Mouse (Mus musculus) forebrain, embryonic 15.5 days (tissue): ENCODE results near the gene Erbb4. TPM values are rescaled to one million over a fixed set of nuclear protein-coding genes. Genes with fewer than 3 reads are reported as not detected.

Source experiments
- ATAC-seq: fragments of 200-750 bp; cut with Nextera tagmentation; replicated peaks from 2 replicates; pipeline ENCODE4 v1.8.0; 2017; ENCODE audit warnings: mild to moderate bottlenecking, moderate TSS enrichment, moderate library complexity
- H3K27ac ChIP-seq: fragments of 300-500 bp; sonication (generic); replicated peaks from 2 replicates; pipeline ENCODE4 v1.5.1; 2015; ENCODE audit warnings: mild to moderate bottlenecking, inconsistent platforms
- H3K27me3 ChIP-seq: fragments of 300-500 bp; sonication (generic); 2 replicates; pipeline ENCODE4 v1.6.1; 2015; ENCODE audit warnings: inconsistent platforms
- H3K36me3 ChIP-seq: fragments of 300-500 bp; sonication (generic); 2 replicates; pipeline ENCODE4 v1.6.1; 2015; ENCODE audit warnings: mild to moderate bottlenecking, inconsistent platforms
- H3K4me1 ChIP-seq: fragments of 300-500 bp; sonication (generic); 2 replicates; pipeline ENCODE4 v1.6.1; 2015; ENCODE audit warnings: inconsistent platforms
- H3K4me2 ChIP-seq: fragments of 300-500 bp; sonication (generic); replicated peaks from 2 replicates; pipeline ENCODE4 v1.6.1; 2015; ENCODE audit warnings: mild to moderate bottlenecking, inconsistent platforms
- H3K4me3 ChIP-seq: fragments of 300-500 bp; sonication (generic); 2 replicates; pipeline ENCODE4 v1.5.1; 2015; ENCODE audit warnings: mild to moderate bottlenecking, inconsistent platforms
- H3K9ac ChIP-seq: fragments of 300-500 bp; sonication (generic); replicated peaks from 2 replicates; pipeline ENCODE4 v1.6.1; 2015; ENCODE audit warnings: mild to moderate bottlenecking, inconsistent platforms
- H3K9me3 ChIP-seq: fragments of 300-500 bp; sonication (generic); 2 replicates; pipeline ENCODE4 v1.6.1; 2016; ENCODE audit warnings: inconsistent platforms
- WGBS: fragments of 180-500 bp; shearing (Covaris S2); methylation state at CpG from one replicate; pipeline ENCODE4 v1.1.7; 2015; ENCODE audit warnings: mixed read lengths; 5-methylcytosine and 5-hydroxymethylcytosine counted together
- polyA plus RNA-seq: library from polyadenylated mRNA; unstranded; fragments of >200 nt; fragmentation: Nextera tagmentation; extraction: Ambion mirVana; gene quantifications from 2 replicates; pipeline ENCODE4 v1.2.1, GENCODE M21; 2015

Gene Erbb4
- polyA plus RNA-seq, 1 experiment from 2014 or later: 17.4 TPM

DNA sequence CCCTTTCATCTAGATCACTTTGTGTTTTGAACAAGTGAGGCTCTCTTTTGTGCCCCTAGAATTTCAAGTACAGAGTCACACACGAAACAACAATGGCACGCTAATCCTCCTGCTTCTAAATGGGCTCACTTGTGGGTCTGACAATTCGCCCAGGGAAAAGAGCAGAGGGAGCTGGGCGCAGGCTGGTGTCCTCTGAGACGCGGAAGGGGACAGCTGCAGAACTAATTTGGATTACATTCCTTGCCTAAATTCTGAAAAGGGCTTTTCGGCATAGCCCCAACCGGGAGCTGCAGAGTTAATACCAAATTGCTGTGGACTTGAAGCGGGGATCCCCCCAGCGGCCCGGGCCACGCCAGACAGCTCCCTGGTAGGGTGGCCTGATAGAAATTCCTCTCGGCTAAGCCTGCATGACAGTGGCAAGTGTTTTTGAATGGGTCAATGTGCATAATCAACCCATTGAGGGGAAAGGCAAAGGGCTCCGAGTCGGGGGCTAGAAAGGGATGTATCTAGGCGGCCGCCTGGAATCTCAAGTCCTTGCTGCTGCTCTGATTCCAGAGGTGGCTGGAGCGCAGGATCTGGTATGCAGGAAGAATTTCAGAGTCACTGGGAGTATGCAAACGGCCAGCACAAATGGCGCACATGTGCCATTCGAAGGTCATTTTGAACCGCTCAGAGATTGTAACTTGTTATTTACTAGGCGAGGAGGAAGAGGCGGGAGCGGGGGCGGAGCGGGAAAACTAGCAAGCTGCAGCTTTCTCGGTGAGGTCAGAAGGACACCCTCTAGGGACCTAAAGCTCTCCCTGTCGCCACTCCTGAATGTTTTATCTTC is 2.2 kb downstream of the Erbb4 start:
- peaks cover 32% of the 10 kb centered on the region for H3K4me1 ChIP-seq
- peaks cover 28% of the 10 kb centered on the region for H3K27me3 ChIP-seq
- peak overlapping the region; percentile 46 for H3K9ac ChIP-seq
- under 1% methylated on average over 29 of the region's 29 CpGs for WGBS
- no peak for ATAC-seq
- peak overlapping the region; percentile 71 for H3K4me3 ChIP-seq
- H3K27ac ChIP-seq: peak overlapping the region; percentile 66
- no peaks in the 10 kb centered on the region for H3K9me3 ChIP-seq
- H3K36me3 ChIP-seq: no peaks in the 10 kb centered on the region
- H3K4me2 ChIP-seq: peak overlapping the region; percentile 98

DNA sequence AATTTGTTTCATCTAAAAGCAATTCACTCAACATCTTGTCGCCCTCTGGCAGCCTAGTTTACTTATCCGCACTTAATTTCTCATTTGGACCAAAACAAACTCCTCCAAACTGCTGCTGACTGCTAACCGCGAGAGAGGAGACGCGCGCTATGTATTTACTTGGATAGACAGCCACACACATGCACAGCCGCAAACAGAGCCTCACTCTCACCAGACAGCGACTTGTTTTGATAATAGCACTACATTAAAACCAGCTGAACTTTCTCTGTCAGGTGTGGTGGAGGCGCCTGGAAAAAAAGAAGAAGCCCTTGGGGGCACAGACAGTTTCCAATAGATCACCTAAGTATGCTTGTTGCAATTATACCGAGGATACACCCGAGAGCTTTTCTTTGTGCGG is 2.8 kb downstream of the Erbb4 start:
- peaks cover 32% of the 10 kb centered on the region for H3K4me1 ChIP-seq
- no peak for ATAC-seq
- H3K36me3 ChIP-seq: no peaks in the 10 kb centered on the region
- H3K9me3 ChIP-seq: no peaks in the 10 kb centered on the region
- peak overlapping the region; percentile 71 for H3K4me3 ChIP-seq
- H3K27me3 ChIP-seq: peaks cover 28% of the 10 kb centered on the region
- peak overlapping the region; percentile 98 for H3K4me2 ChIP-seq
- H3K9ac ChIP-seq: peak overlapping the region; percentile 46
- WGBS: under 1% methylated on average over 13 of the region's 13 CpGs
- peak overlapping the region; percentile 66 for H3K27ac ChIP-seq

DNA sequence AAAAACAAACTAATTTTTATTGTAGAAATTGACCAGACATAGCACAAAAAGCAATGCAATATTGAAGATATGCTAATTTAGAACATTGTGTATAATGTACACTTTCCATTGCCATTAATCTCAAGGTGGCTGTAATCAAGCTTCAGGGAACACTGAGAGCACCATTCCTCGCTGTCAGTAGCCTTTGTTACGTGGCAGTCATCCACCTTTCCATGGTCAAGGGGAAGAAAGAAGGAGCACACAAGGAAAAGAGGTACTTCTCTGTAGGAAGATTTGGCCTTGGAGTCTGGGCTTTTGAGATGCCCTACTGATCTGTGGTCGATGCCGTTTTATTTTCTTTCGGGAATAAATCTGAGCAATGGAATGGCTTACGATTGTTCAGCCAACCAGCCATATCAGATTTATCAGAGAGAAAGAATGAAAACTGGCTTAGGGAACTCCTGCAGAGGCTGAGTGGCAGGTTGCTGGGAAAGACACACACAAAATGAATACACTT is 4.6 kb downstream of the Erbb4 start:
- Histone ChIP-seq H3K9ac (no peak overlapping the region), H3K4me2 (peak overlapping the region; percentile 20; the same call in 1 of the 2 replicates), H3K9me3 (no peaks in the 10 kb centered on the region), H3K4me1 (peaks cover 28% of the 10 kb centered on the region), H3K27ac (no peak overlapping the region; the same call in 1 of the 2 replicates), H3K4me3 (peak overlapping the region; percentile 16; the same call in 1 of the 2 replicates), H3K27me3 (peaks cover 22% of the 10 kb centered on the region), H3K36me3 (no peaks in the 10 kb centered on the region)
- 61% methylated on average over 6 of the region's 6 CpGs for WGBS
- ATAC-seq: no peak

DNA sequence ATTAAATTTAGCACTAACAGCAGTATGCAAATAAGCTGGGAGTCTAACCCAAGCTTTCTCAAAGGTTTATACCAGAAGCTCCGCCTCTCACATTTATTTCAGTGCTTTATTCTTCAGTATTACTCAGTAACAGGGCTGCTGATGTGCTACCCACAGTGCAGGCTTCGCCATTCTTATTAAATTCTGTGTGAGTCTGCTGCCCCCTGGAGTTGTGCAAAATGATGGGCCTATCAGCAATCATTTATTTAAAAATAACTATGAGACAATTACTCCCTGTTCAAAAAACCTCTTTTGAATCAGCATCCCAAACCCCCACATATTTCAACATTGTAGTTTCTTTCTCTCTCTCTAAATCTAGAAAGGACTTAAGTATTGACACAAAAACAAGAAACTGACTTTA is 6.2 kb downstream of the Erbb4 start:
- no peak overlapping the region for H3K27ac ChIP-seq
- ATAC-seq: no peak
- no peak overlapping the region for H3K9ac ChIP-seq
- no peak overlapping the region for H3K4me2 ChIP-seq
- H3K9me3 ChIP-seq: no peaks in the 10 kb centered on the region
- no peaks in the 10 kb centered on the region for H3K36me3 ChIP-seq
- WGBS: 68% methylated on average over 2 of the region's 2 CpGs
- H3K27me3 ChIP-seq: peaks cover 22% of the 10 kb centered on the region
- H3K4me1 ChIP-seq: peaks cover 20% of the 10 kb centered on the region
- no peak overlapping the region for H3K4me3 ChIP-seq

DNA sequence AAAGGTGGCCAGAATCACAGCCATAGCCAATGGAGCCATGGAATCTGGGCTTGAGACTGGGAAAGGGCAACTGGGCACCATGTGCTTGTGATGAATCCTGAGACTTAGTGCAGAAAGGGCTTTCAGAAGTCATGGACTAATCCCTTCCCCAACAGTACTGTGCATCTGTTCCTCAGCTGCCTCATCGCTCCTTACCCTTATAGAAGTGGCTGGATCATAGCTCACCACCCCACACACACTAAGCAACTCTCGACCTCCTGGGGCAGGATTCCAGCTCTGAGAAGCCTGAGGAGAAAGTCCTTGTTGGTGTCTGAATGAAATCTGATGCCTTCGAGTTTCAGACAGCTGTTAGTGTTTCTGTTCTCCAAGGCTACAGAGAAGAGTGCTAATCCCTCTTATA is 14.8 kb downstream of the Erbb4 start:
- H3K4me1 ChIP-seq: no peaks in the 10 kb centered on the region
- no peaks in the 10 kb centered on the region for H3K27me3 ChIP-seq
- no peak overlapping the region for H3K27ac ChIP-seq
- no peak overlapping the region for H3K9ac ChIP-seq
- H3K36me3 ChIP-seq: no peaks in the 10 kb centered on the region
- no peaks in the 10 kb centered on the region for H3K9me3 ChIP-seq
- H3K4me3 ChIP-seq: no peak overlapping the region
- ATAC-seq: no peak
- no peak overlapping the region for H3K4me2 ChIP-seq
- 35% methylated on average over 3 of the region's 3 CpGs for WGBS

DNA sequence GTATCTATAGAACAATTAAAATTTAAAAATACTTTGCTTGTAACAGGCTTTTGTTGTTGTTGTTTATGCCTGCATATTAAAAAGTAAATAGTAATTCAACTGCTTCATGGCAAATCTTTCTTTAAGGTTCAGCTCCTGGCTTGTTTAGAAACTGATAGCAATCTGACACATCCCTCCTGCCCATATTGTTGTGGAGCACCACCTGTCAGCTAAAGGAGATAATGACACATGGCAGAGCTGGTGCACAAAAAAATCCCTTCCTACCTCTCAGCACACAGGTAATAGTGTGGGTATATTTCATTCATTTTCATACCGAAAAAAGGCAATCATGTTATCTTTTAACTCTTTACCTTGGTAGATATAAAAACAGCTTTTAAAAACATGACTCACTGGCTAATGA is 18.5 kb downstream of the Erbb4 start:
- 89% methylated on average over 1 of the region's 1 CpGs for WGBS
- H3K36me3 ChIP-seq: no peaks in the 10 kb centered on the region
- no peak overlapping the region for H3K27ac ChIP-seq
- no peak for ATAC-seq
- H3K27me3 ChIP-seq: no peaks in the 10 kb centered on the region
- no peaks in the 10 kb centered on the region for H3K9me3 ChIP-seq
- H3K9ac ChIP-seq: no peak overlapping the region
- no peaks in the 10 kb centered on the region for H3K4me1 ChIP-seq
- no peak overlapping the region for H3K4me3 ChIP-seq
- no peak overlapping the region for H3K4me2 ChIP-seq

DNA sequence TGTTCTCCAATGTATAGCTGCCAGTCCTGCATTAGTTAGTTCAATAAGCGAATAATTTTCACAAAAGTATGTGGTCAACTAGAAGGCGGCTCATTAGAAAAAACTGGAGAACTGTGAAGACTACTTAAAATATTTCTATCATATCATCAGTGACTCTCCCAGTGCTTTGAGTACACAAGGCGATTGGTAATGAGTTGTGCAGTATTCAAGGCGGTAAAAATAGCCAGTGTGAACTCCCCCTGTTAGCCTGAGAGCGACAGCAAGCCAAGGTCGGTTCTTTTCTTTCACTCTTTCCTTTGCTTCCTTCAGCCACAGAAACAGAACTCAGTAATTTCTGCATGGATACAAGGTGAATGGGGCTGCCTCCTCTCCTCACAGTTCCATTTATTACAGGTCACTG is 22.1 kb downstream of the Erbb4 start:
- no peak for ATAC-seq
- H3K4me3 ChIP-seq: no peak overlapping the region
- H3K4me2 ChIP-seq: no peak overlapping the region
- no peak overlapping the region for H3K27ac ChIP-seq
- H3K27me3 ChIP-seq: no peaks in the 10 kb centered on the region
- no peaks in the 10 kb centered on the region for H3K9me3 ChIP-seq
- no peaks in the 10 kb centered on the region for H3K36me3 ChIP-seq
- no peak overlapping the region for H3K9ac ChIP-seq
- no peaks in the 10 kb centered on the region for H3K4me1 ChIP-seq
- 65% methylated on average over 6 of the region's 6 CpGs for WGBS

DNA sequence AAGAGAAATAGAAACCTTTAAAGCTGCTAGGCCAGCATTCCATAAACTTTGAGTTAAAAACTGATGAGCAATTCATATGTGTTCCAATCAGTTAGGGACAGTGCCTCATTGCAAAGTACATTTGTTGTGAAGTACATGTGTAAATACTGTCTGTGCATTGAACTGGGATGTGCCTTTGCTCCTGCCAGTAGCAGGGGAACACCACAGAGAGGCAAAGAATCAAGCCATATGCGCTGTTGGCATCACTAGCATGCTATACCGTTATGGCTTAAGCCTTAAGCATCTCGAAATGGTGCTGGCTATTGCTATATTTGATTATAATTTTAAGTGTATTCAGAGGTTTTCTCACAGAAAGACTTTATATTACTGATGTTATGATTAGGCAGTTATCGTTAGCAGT is 58.9 kb downstream of the Erbb4 start:
- Histone ChIP-seq H3K4me3 (no peak overlapping the region), H3K9me3 (no peaks in the 10 kb centered on the region), H3K4me2 (no peak overlapping the region), H3K9ac (no peak overlapping the region), H3K36me3 (no peaks in the 10 kb centered on the region), H3K27ac (no peak overlapping the region), H3K4me1 (peaks cover 12% of the 10 kb centered on the region), H3K27me3 (peaks cover 3% of the 10 kb centered on the region)
- ATAC-seq: no peak
- 72% methylated on average over 4 of the region's 4 CpGs for WGBS

DNA sequence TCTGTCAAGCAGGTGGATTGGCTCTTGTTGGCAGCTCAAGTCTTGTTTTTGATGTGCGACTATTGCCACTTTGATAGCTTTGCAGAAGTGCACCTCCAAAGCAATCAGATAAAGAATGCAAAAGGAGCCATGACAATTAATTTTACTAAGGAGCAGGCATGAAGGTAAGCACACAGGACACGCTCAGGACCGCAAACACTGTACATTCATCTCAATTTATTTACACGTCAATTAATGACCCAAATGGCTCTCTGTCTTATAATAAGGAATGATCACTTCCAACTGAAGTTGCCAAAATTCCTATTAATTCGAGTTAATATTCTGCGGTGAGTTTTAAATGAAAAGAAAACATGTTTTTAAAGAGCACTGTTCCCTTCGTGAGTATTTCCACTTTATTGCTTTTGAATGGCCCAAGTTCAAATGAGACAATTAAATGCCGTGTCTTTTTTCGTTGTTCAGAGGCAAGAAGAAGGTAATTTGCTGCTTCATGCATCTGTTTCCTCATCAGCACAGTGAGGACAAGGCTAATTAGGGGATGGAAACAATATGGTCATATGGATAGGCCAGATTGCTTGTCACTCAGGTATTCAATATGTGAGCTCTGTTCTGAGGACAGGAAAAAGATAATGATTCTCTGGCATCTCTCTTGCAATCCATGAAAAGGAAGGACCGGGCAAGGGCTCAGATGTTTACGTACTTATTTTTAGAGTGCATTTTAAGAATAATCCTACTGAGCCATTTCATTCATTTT is 61.5 kb downstream of the Erbb4 start:
- no peaks in the 10 kb centered on the region for H3K9me3 ChIP-seq
- peak; percentile 95 for ATAC-seq
- H3K9ac ChIP-seq: no peak overlapping the region
- H3K4me3 ChIP-seq: no peak overlapping the region
- no peak overlapping the region for H3K4me2 ChIP-seq
- peaks cover 12% of the 10 kb centered on the region for H3K4me1 ChIP-seq
- no peaks in the 10 kb centered on the region for H3K36me3 ChIP-seq
- no peak overlapping the region for H3K27ac ChIP-seq
- WGBS: 18% methylated on average over 11 of the region's 11 CpGs
- peaks cover 10% of the 10 kb centered on the region for H3K27me3 ChIP-seq

DNA sequence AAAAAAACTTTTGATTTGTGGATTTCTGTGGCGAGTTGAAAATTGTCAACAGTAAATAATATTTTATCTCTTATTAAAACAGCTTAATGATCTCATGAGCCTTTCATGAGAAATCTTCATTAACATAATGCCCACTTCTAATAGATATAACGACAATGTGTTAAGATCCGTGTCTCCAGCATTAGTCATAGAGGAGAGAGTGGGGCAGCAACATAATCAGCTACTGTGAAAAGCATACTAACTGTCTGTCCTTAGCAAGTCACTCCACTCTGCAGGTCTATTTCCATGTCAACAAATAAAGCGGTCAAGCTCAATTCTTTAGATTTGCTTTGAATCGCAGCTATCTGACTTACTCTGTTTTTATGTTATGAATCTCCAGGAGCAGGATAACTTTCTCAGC is 80.0 kb downstream of the Erbb4 start:
- Histone ChIP-seq H3K4me3 (no peak overlapping the region), H3K9me3 (no peaks in the 10 kb centered on the region), H3K4me2 (no peak overlapping the region), H3K4me1 (0 out of 2 replicates have a peak, but pooled peaks cover 2% of the 10 kb centered on the region), H3K27ac (no peak overlapping the region), H3K36me3 (no peaks in the 10 kb centered on the region), H3K27me3 (peaks cover 15% of the 10 kb centered on the region), H3K9ac (no peak overlapping the region)
- ATAC-seq: no peak
- WGBS: 42% methylated on average over 5 of the region's 5 CpGs

DNA sequence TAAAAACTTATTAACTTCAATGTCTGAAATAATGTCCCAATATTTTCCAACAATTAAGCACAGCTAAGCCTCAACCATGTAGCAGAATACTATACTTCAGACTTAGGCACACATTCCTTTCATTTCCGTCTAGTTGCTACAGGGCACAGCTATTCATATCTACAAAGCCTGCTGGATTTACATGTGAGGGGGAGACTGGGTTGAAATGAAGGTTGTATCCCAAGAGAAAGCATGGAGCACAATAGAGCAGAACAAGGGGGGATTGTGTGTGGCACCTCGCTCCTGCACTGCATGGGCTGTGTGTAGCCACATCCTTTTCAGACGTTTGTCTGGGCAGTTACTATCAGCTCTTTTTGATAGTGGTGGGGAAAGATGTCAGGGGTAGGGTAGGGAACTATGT is 83.0 kb downstream of the Erbb4 start:
- 0 out of 2 replicates have a peak, but pooled peaks cover 2% of the 10 kb centered on the region for H3K4me1 ChIP-seq
- 0 out of 2 replicates have a peak, but pooled peaks have one; percentile 23 for ATAC-seq
- H3K9me3 ChIP-seq: no peaks in the 10 kb centered on the region
- no peak overlapping the region for H3K27ac ChIP-seq
- WGBS: 10% methylated on average over 3 of the region's 3 CpGs
- H3K27me3 ChIP-seq: peaks cover 23% of the 10 kb centered on the region
- H3K4me3 ChIP-seq: no peak overlapping the region
- no peak overlapping the region for H3K9ac ChIP-seq
- no peak overlapping the region for H3K4me2 ChIP-seq
- no peaks in the 10 kb centered on the region for H3K36me3 ChIP-seq
